Mouse (Mus musculus) liver, postnatal 0 days (tissue): ENCODE data around the gene Iqcf5.

Experiments
- CTCF ChIP-seq: sonication (generic); IDR thresholded peaks from 2 replicates; pipeline ENCODE4 v1.5.1; 2016; ENCODE audit warnings: antibody characterized with exemption, low read depth
- EP300 ChIP-seq: IDR thresholded peaks from 2 replicates; pipeline ENCODE4 v1.6.1; 2016; ENCODE audit warnings: antibody characterized with exemption, low read depth, mild to moderate bottlenecking

DNA sequence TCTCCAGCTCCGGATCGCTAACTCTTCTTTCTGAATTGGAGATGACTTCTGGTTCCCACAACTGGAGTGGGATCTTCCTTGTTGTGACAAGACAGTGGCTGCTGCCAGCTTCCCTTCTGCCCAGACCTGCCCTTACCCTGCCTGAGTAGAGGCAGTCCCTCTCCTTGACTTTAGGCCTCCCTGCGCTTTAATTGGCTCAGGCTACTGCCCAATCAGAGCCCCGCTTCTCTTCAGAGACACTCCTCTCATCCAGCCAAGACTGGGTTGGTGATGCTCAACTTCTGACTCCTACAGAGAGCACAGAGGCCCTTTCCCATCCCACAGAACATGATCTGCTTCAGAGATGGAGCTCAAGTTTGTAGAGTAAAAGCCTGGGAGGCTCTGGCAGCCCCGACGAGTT, 10.1 kb upstream of the Iqcf5 start:
- no peak for TF ChIP-seq CTCF
- no peak for TF ChIP-seq EP300
